In genomic region chr9:96514278-96514677, GRCm38 (mm10) we compare ENCODE assay signal across 24 mouse cellular contexts. TPM values are rescaled to one million over a fixed set of nuclear protein-coding genes. Genes with fewer than 3 reads are reported as not detected.
DNase-seq lines count a peak whose midpoint lies in the region; ATAC-seq and TF ChIP-seq lines count a peak whose summit lies in the region.
"Had no signal": no experiment of that assay in that cellular context is flagged by ENCODE, and none has a peak within 500 bp of the region (broad histone marks: within the 10 kb centered on the region; RNA-seq: fewer than 3 reads in every experiment).

No protein-coding gene starts in this region.

- no peaks in the 10 kb centered on the region for H3K9me3 ChIP-seq in MEL (replicated peaks; ENCODE audit: insufficient read depth, low read length)
- no peaks in the 10 kb centered on the region for H3K9me3 ChIP-seq in liver, embryonic 13.5 days (replicated peaks)
- H3K9me3 ChIP-seq: embryonic facial prominence, embryonic 10.5 days; forebrain, embryonic 13.5 days; heart, embryonic 13.5 days had no signal

- peak; percentile 91 for ATAC-seq in liver, embryonic 13.5 days (ENCODE audit: low read depth)
- peak; percentile 32; the same call in 1 of the 2 replicates for ATAC-seq in megakaryocyte progenitor cell, adult 5-6 weeks (replicated peaks; ENCODE audit: poor library complexity)
- ATAC-seq: forebrain, embryonic 13.5 days; forebrain, postnatal 0 days; hindbrain, embryonic 16.5 days had no signal

- H3K27ac ChIP-seq in MEL (ENCODE audit: control insufficient read depth, low read depth, low read length): no peak overlapping the region
- peak overlapping the region; percentile 9; the same call in 1 of the 2 replicates for H3K27ac ChIP-seq in liver, embryonic 13.5 days
- H3K27ac ChIP-seq: embryonic facial prominence, embryonic 10.5 days; forebrain, embryonic 13.5 days; gastrocnemius, adult 2 months; heart, embryonic 13.5 days had no signal

- no peak for TF ChIP-seq POLR2A in MEL (IDR thresholded peaks at IDR 0.05; ENCODE audit: control insufficient read depth in 1 of 2, insufficient read depth in 1 of 2, low read depth in 1 of 2, low read length in 2 of 2, poor library complexity in 1 of 2)
- TF ChIP-seq POLR2A in lung, adult 2 months (IDR thresholded peaks at IDR 0.05; ENCODE audit: borderline replicate concordance, extremely low read depth, low read depth, low read length): no peak

- no peak overlapping the region for H3K4me3 ChIP-seq in MEL (ENCODE audit: control insufficient read depth in 1 of 2, insufficient read depth in 1 of 2, low read depth in 2 of 2, low read length in 2 of 2)
- no peak overlapping the region for H3K4me3 ChIP-seq in liver, embryonic 13.5 days (replicated peaks)
- no peak overlapping the region for H3K4me3 ChIP-seq in lung, adult 2 months (replicated peaks; ENCODE audit: extremely low read depth, low read depth, low read length)
- H3K4me3 ChIP-seq: embryonic facial prominence, embryonic 10.5 days; forebrain, embryonic 13.5 days; gastrocnemius, adult 2 months; heart, embryonic 13.5 days had no signal

- no peak overlapping the region for H3K9ac ChIP-seq in MEL (ENCODE audit: control insufficient read depth, low read depth, low read length, poor library complexity, severe bottlenecking)
- H3K9ac ChIP-seq in liver, embryonic 13.5 days: peak overlapping the region; percentile 26; the same call in 1 of the 2 replicates
- H3K9ac ChIP-seq: forebrain, embryonic 13.5 days; forebrain, postnatal 0 days; heart, embryonic 13.5 days had no signal

- TF ChIP-seq CTCF in MEL (IDR thresholded peaks at IDR 0.05 in 2 of 3, conservative IDR thresholded peaks at IDR 0.05 in 1 of 3; ENCODE audit: control insufficient read depth in 1 of 3, insufficient read depth in 1 of 3, low read depth in 2 of 3, low read length in 3 of 3, poor library complexity in 1 of 3, severe bottlenecking in 1 of 3): no peak
- TF ChIP-seq CTCF in lung, adult 2 months (IDR thresholded peaks at IDR 0.05; ENCODE audit: insufficient read depth, low read length): no peak

- peaks cover 0 to 8% of the 10 kb centered on the region in 2 experiments; a peak in 2 of 4 replicates for H3K36me3 ChIP-seq in MEL (ENCODE audit: control insufficient read depth in 1 of 2, insufficient read depth in 2 of 2, low read length in 2 of 2)
- H3K36me3 ChIP-seq in liver, embryonic 13.5 days: no peaks in the 10 kb centered on the region
- H3K36me3 ChIP-seq: embryonic facial prominence, embryonic 10.5 days; heart, embryonic 13.5 days had no signal

- peaks cover 7 to 15% of the 10 kb centered on the region in 2 experiments for H3K4me1 ChIP-seq in MEL (ENCODE audit: control insufficient read depth in 1 of 2, insufficient read depth in 2 of 2, low read length in 2 of 2)
- H3K4me1 ChIP-seq in liver, embryonic 13.5 days (replicated peaks): peaks cover 45% of the 10 kb centered on the region
- H3K4me1 ChIP-seq in lung, adult 2 months (ENCODE audit: control insufficient read depth, insufficient read depth, low read length): no peaks in the 10 kb centered on the region
- H3K4me1 ChIP-seq: embryonic facial prominence, embryonic 10.5 days; forebrain, embryonic 13.5 days had no signal

- 17% methylated on average over 5 of the region's 5 CpGs for WGBS in liver, embryonic 13.5 days (ENCODE audit: insufficient replicate concordance)
- 67% methylated on average over 5 of the region's 5 CpGs for WGBS in lung, adult 2 months

- peak overlapping the region; percentile 41 for H3K4me2 ChIP-seq in liver, embryonic 13.5 days
- H3K4me2 ChIP-seq: forebrain, embryonic 13.5 days; heart, embryonic 13.5 days had no signal

- intact Hi-C loops in left cerebral cortex, postnatal 36 days (cut with DNase I): no loop called here

- H3K79me2 ChIP-seq in MEL (ENCODE audit: control insufficient read depth, insufficient read depth, low read length, poor library complexity): no peaks in the 10 kb centered on the region

- DNase-seq in MEL (ENCODE audit: low read depth, low spot score): peak; percentile 37
- peak; percentile 34 for DNase-seq in c-Kit-positive CD71-positive TER-119-positive erythroid progenitor cells, embryonic 14.5 days (ENCODE audit: low spot score)
- peak; percentile 42 for DNase-seq in liver, embryonic 13.5 days
- DNase-seq in lung, adult 2 months: no peak
- no peak for DNase-seq in spleen, postnatal 14 days (ENCODE audit: low spot score in 2 of 2)
- no peak for DNase-seq in left cerebral cortex, postnatal 36 days (ENCODE audit: low spot score in 2 of 2)
- DNase-seq: adrenal gland, postnatal 10 days; cerebellum, adult 18-20 months; cerebellum, adult 9-11 months; cerebellum, postnatal 36 days; forebrain, postnatal 0 days; gastrocnemius, adult 2 months; gastrocnemius, postnatal 25 days; heart, postnatal 36 days had no signal

- no peak for TF ChIP-seq RAD21 in MEL (IDR thresholded peaks at IDR 0.05; ENCODE audit: low read depth, low read length)

- peak in 1 of 2 experiments; percentile 23; a peak in 1 of 4 replicates for TF ChIP-seq EP300 in MEL (IDR thresholded peaks at IDR 0.05; ENCODE audit: low read depth in 1 of 2, low read length in 2 of 2)

- no peaks in the 10 kb centered on the region for H3K27me3 ChIP-seq in MEL (ENCODE audit: control insufficient read depth in 1 of 2, insufficient read depth in 2 of 2, low read length in 2 of 2)
- no peaks in the 10 kb centered on the region for H3K27me3 ChIP-seq in liver, embryonic 13.5 days
- H3K27me3 ChIP-seq: CH12.LX; forebrain, embryonic 13.5 days; heart, embryonic 13.5 days had no signal

TF ChIP-seq in MEL, 35 proteins besides CTCF, POLR2A, EP300 and RAD21:
- TF ChIP-seq BHLHE40 (IDR thresholded peaks at IDR 0.05; ENCODE audit: borderline replicate concordance, low read depth, low read length): no peak
- TF ChIP-seq MXI1 (IDR thresholded peaks at IDR 0.05; ENCODE audit: low read depth, low read length): no peak
- no peak for TF ChIP-seq HCFC1 (IDR thresholded peaks at IDR 0.05; ENCODE audit: low read depth, low read length)
- no peak for TF ChIP-seq RCOR1 (IDR thresholded peaks at IDR 0.05; ENCODE audit: low read depth, low read length)

RNA-seq across cellular contexts. Expression of gene Gm28729, which starts 10.8 kb away (rescaled TPM):
- total RNA-seq in MEL (2012; rRNA removed): not detected in 2 replicates
- not detected for polyA plus RNA-seq in MEL (2012; ENCODE audit: insufficient read depth in 1 of 2, insufficient read length in 2 of 2, low read depth in 1 of 2, low replicate concordance in 2 of 2, missing spikeins in 1 of 2)
- not detected in 2 replicates for polyA plus RNA-seq in liver, embryonic 13.5 days (2015; fragmentation: Nextera tagmentation; extraction: Ambion mirVana)
- total RNA-seq in megakaryocyte progenitor cell, adult 5-6 weeks (2015): not detected in 2 replicates
- 0.24 TPM in 1 of 2 replicates, not detected in the other for total RNA-seq in megakaryocyte progenitor cell, adult 5-6 weeks (2017)
- 2.2 and 2.8 TPM in 2 replicates for polyA plus RNA-seq in lung, adult 2 months (2012; rRNA removed)
- not detected for total RNA-seq in left cerebral cortex, postnatal 36 days (2021)
- total RNA-seq: adrenal gland, postnatal 4 days; CH12.LX; gastrocnemius, adult 2 months; granulocyte monocyte progenitor cell, adult 5-6 weeks; heart, adult 8-10 months; heart, postnatal 36 days had no signal
- polyA plus RNA-seq: embryonic facial prominence, embryonic 10.5 days; heart, embryonic 13.5 days; heart, postnatal 0 days had no signal

RNA-seq across cellular contexts. Expression of gene Rnf7, which starts 35.8 kb away (rescaled TPM):
- total RNA-seq in MEL (2012; rRNA removed): 138 and 157 TPM in 2 replicates
- polyA plus RNA-seq in MEL (2012; ENCODE audit: insufficient read depth in 1 of 2, insufficient read length in 2 of 2, low read depth in 1 of 2, low replicate concordance in 2 of 2, missing spikeins in 1 of 2): 100 to 1,000 TPM in 1 of 2 experiments, not detected in 1; 105 TPM
- polyA plus RNA-seq in liver, embryonic 13.5 days (2015; fragmentation: Nextera tagmentation; extraction: Ambion mirVana): 91.3 and 91.7 TPM in 2 replicates
- 133 and 138 TPM in 2 replicates for total RNA-seq in megakaryocyte progenitor cell, adult 5-6 weeks (2015)
- total RNA-seq in megakaryocyte progenitor cell, adult 5-6 weeks (2017): 52.0 and 52.2 TPM in 2 replicates
- 183 and 200 TPM in 2 replicates for polyA plus RNA-seq in lung, adult 2 months (2012; rRNA removed)
- total RNA-seq in left cerebral cortex, postnatal 36 days (2021): 10 to 100 TPM; 56.2 to 63.1 TPM

Comparison
In these comparisons a context has a peak if more than half of its experiments do, and no peak if none do; other contexts are left out.
1. DNase-seq: peak in MEL (single experiment), c-Kit-positive CD71-positive TER-119-positive erythroid progenitor cells, embryonic 14.5 days (single experiment) and liver, embryonic 13.5 days (single experiment); none in lung, adult 2 months (single experiment), spleen, postnatal 14 days (0 of 2) and left cerebral cortex, postnatal 36 days (0 of 2).